Mouse (Mus musculus): ENCODE measurements around the gene Gys2. TPM values are rescaled to one million over a fixed set of nuclear protein-coding genes. Genes with fewer than 3 reads are reported as not detected.

Gys2 gene
- polyA plus RNA-seq, 1 experiment from 2014 or later = 0.12 TPM

DNA sequence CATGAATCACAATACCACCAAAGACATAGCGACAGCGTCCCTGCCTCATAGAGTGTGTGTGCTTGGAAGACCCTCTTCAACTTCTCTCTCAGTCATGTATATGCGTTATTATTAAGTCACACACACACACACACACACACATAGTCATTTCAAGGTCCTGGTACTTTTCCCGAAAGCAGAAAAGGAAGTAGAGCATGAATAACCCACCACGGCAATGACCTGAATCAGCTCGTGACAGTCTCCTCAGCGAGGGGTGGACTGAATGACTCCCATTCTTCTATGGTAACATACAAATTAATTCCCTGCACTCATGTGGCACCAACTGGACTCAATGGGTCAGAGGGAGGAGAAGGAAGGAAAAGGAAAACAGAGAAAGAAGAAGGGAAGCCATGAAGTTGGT lies 47.9 kb downstream of the Gys2 start:
- 73% methylated on average over 7 of the region's 7 CpGs for WGBS
- H3K4me1 ChIP-seq (ENCODE audit: control insufficient read depth, insufficient read depth, low read length) = no peaks in the 10 kb centered on the region
- no peaks in the 10 kb centered on the region for H3K36me3 ChIP-seq (ENCODE audit: control insufficient read depth, insufficient read depth, low read length)
- H3K4me2 ChIP-seq = no peak overlapping the region
- no peak overlapping the region for H3K9ac ChIP-seq (ENCODE audit: low read length)
- no peaks in the 10 kb centered on the region for H3K27me3 ChIP-seq (ENCODE audit: control insufficient read depth, insufficient read depth, low read length)
- no peak overlapping the region for H3K27ac ChIP-seq (ENCODE audit: low read depth, low read length)
- ATAC-seq (ENCODE audit: low FRiP score) = no peak
- H3K9me3 ChIP-seq (ENCODE audit: control insufficient read depth, low read length) = no peaks in the 10 kb centered on the region
- DNase-seq (ENCODE audit: low spot score, missing footprints) = no peak
- no peak overlapping the region for H3K4me3 ChIP-seq (ENCODE audit: low read depth, low read length)

DNA sequence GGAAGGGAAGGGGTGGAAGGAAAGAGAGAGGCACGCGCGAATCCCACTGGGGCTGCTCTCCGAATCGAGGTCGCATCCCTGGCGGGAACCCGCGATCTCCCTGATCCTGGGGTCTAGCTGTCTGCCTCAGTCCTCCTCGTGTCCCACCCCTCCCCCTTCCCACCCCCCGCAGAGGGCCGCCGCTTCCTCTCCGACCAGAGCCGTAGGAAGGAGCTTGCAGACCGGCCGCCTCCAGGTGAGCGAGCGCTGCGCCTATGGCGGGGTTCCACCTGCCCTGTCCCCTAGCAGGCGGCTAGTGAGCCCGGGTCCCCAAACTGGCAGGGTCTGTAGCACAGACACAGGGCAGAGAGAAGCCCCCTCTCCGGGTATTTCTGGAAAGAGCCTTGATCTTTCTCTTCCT lies 58.3 kb downstream of the Gys2 start:
- Histone ChIP-seq H3K4me1 (ENCODE audit: control insufficient read depth, insufficient read depth, low read length) (peaks cover 8% of the 10 kb centered on the region), H3K27me3 (ENCODE audit: control insufficient read depth, insufficient read depth, low read length) (peaks cover 8% of the 10 kb centered on the region), H3K4me3 (ENCODE audit: low read depth, low read length) (peak overlapping the region; percentile 36), H3K9ac (ENCODE audit: low read length) (peak overlapping the region; percentile 57), H3K27ac (ENCODE audit: low read depth, low read length) (no peak overlapping the region), H3K36me3 (ENCODE audit: control insufficient read depth, insufficient read depth, low read length) (no peaks in the 10 kb centered on the region), H3K9me3 (ENCODE audit: control insufficient read depth, low read length) (no peaks in the 10 kb centered on the region), H3K4me2 (peak overlapping the region; percentile 60)
- ATAC-seq (ENCODE audit: low FRiP score) = peak; percentile 45; the same call in 1 of the 2 replicates
- DNase-seq (ENCODE audit: low spot score, missing footprints) = peak; percentile 87
- WGBS = 5% methylated on average over 23 of the region's 24 CpGs

DNA sequence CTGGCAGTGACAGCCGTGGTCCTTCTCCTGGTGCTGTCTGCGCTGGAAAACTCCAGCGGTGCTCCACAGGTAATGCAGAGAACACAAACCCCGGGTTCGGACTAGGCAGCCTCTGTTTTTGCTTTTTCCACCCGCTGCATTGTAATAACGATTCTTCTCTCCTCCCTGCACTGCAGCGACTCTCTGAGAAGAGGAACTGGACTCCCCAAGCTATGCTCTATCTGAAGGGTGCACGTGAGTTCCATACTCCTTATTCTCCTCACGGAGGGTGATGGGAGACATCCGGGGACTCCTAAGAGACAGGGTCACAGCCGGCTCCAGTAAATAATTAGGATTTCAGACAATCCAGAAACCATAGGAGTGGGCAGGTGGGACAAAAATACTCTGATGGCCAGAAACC lies 59.1 kb downstream of the Gys2 start:
- WGBS = 9% methylated on average over 12 of the region's 12 CpGs
- peak; percentile 30; the same call in 1 of the 2 replicates for ATAC-seq (ENCODE audit: low FRiP score)
- peaks cover 8% of the 10 kb centered on the region for H3K27me3 ChIP-seq (ENCODE audit: control insufficient read depth, insufficient read depth, low read length)
- no peak overlapping the region; the same call in 1 of the 2 replicates for H3K4me3 ChIP-seq (ENCODE audit: low read depth, low read length)
- DNase-seq (ENCODE audit: low spot score, missing footprints) = no peak
- H3K27ac ChIP-seq (ENCODE audit: low read depth, low read length) = no peak overlapping the region
- no peaks in the 10 kb centered on the region for H3K36me3 ChIP-seq (ENCODE audit: control insufficient read depth, insufficient read depth, low read length)
- H3K4me1 ChIP-seq (ENCODE audit: control insufficient read depth, insufficient read depth, low read length) = peaks cover 8% of the 10 kb centered on the region
- H3K4me2 ChIP-seq = 0 out of 2 replicates have a peak overlapping the region, but pooled peaks have one; percentile 60
- H3K9ac ChIP-seq (ENCODE audit: low read length) = no peak overlapping the region
- H3K9me3 ChIP-seq (ENCODE audit: control insufficient read depth, low read length) = no peaks in the 10 kb centered on the region

DNA sequence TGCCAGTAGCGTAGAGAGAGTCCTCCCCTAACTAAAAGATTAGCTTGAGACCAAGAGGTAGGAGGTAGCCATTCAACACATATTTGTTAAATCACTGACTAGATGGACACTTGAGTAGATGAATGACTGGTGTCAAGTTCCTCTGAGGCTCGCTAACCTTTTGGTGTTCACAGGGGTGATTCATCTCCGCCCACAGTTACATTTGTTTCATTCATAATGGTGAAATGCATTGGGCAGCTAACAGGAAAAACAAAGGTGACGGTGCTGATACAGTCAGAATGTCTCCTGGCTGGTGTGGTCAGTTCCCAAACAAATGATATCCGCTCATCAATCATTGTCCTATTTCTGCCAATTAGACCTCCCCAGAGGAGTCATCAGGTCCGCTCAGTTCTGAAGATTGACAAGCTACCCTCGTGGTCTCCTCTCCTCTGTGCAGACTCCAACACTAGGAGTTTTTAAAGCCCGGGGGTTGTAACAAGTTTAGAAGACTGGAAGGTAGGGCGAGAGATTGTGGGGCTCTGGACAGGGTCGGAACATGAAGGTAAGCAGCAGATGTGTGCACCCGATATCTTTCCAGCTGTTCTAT lies 59.9 kb downstream of the Gys2 start, which contains the start of gene Spx:
Spx (plus strand) TSS at position 536 of the 586 bp plus-strand sequence.
- WGBS = 74% methylated on average over 11 of the region's 11 CpGs
- Histone ChIP-seq H3K9ac (ENCODE audit: low read length) (peak within 1 kb of the TSS; percentile 57; the same call in 1 of the 2 replicates), H3K9me3 (ENCODE audit: control insufficient read depth, low read length) (no peaks in the 10 kb centered on the region), H3K27ac (ENCODE audit: low read depth, low read length) (no peak within 1 kb of the TSS), H3K36me3 (ENCODE audit: control insufficient read depth, insufficient read depth, low read length) (no peaks in the 10 kb centered on the region), H3K27me3 (ENCODE audit: control insufficient read depth, insufficient read depth, low read length) (peaks cover 8% of the 10 kb centered on the region), H3K4me1 (ENCODE audit: control insufficient read depth, insufficient read depth, low read length) (peaks cover 8% of the 10 kb centered on the region), H3K4me2 (peak within 1 kb of the TSS; percentile 60), H3K4me3 (ENCODE audit: low read depth, low read length) (peak within 1 kb of the TSS; percentile 36; the same call in 1 of the 2 replicates)
- no peak for DNase-seq (ENCODE audit: low spot score, missing footprints)
- ATAC-seq (ENCODE audit: low FRiP score) = no peak

DNA sequence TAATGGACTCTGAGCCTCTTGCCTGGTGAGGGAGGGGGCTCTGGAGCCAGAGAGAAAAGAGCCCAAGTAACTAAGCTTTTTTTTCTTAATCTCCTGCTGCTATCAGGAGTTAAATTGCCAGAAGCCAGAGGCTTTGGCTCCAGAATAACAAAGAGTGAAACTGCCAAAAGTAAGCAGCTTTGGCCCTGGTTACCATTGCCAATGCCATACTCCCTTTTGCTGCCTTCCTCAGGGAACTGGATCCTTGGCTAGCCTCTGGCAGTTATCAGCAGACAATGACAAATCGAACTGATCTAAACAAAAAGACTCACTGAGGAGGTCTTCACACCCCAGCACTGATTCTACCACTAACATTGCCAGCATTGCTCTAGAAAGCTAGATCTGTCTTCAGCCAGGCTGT lies 61.8 kb downstream of the Gys2 start:
- Histone ChIP-seq H3K36me3 (ENCODE audit: control insufficient read depth, insufficient read depth, low read length) (no peaks in the 10 kb centered on the region), H3K9me3 (ENCODE audit: control insufficient read depth, low read length) (no peaks in the 10 kb centered on the region), H3K9ac (ENCODE audit: low read length) (no peak overlapping the region), H3K4me1 (ENCODE audit: control insufficient read depth, insufficient read depth, low read length) (peaks cover 8% of the 10 kb centered on the region), H3K27ac (ENCODE audit: low read depth, low read length) (no peak overlapping the region), H3K4me2 (no peak overlapping the region), H3K27me3 (ENCODE audit: control insufficient read depth, insufficient read depth, low read length) (peaks cover 8% of the 10 kb centered on the region), H3K4me3 (ENCODE audit: low read depth, low read length) (no peak overlapping the region)
- WGBS = 7% methylated on average over 1 of the region's 1 CpGs
- no peak for DNase-seq (ENCODE audit: low spot score, missing footprints)
- peak; percentile 27; the same call in 1 of the 2 replicates for ATAC-seq (ENCODE audit: low FRiP score)

DNA sequence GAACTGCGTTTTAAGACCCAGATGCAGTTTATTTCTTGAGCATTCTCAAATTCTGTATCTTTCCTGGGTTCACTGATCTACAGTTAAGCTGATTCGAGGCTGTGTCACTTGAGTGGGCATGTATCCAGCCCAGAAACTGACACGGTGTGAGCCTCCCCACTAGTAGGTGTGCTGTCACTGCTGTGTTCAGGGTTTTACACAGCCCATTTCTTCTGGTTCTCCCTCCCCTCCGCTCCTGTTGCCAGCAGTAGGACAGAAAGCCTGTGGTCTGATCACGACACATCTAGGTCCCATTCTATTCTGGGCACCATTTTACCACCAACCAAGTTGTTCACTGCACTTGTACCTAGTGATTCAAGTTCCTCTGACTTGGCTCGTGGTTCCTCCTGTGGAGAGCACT lies 77.2 kb downstream of the Gys2 start:
- Histone ChIP-seq H3K9ac (ENCODE audit: low read length) (no peak overlapping the region), H3K27ac (ENCODE audit: low read depth, low read length) (no peak overlapping the region), H3K4me1 (ENCODE audit: control insufficient read depth, insufficient read depth, low read length) (no peaks in the 10 kb centered on the region), H3K36me3 (ENCODE audit: control insufficient read depth, insufficient read depth, low read length) (peaks cover 7% of the 10 kb centered on the region; the same call in 1 of the 2 replicates), H3K9me3 (ENCODE audit: control insufficient read depth, low read length) (no peaks in the 10 kb centered on the region), H3K27me3 (ENCODE audit: control insufficient read depth, insufficient read depth, low read length) (no peaks in the 10 kb centered on the region), H3K4me3 (ENCODE audit: low read depth, low read length) (no peak overlapping the region), H3K4me2 (no peak overlapping the region)
- DNase-seq (ENCODE audit: low spot score, missing footprints) (no peak), ATAC-seq (ENCODE audit: low FRiP score) (no peak)
- 91% methylated on average over 6 of the region's 6 CpGs for WGBS

DNA sequence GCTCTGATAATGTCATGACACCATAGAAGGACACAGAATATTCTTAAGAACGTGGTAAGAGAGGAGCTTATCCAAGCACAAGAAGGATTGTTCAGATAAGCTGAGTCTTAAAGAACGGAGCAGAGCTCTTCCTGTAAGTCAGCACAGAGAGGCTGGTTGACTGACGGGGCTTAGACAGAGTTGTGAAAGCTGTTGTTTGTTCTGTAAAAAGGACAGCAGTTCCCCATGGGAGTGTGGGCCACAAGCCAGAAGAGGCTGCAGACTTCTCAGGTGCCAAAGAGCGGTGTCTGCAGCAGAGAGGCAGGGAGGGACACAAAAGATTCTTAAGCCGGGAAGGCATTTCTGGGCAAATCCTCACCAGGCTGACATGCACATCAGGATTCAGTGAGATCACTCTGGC lies 78.2 kb downstream of the Gys2 start:
- Histone ChIP-seq H3K4me1 (ENCODE audit: control insufficient read depth, insufficient read depth, low read length) (no peaks in the 10 kb centered on the region), H3K4me3 (ENCODE audit: low read depth, low read length) (no peak overlapping the region), H3K27me3 (ENCODE audit: control insufficient read depth, insufficient read depth, low read length) (no peaks in the 10 kb centered on the region), H3K9ac (ENCODE audit: low read length) (no peak overlapping the region), H3K9me3 (ENCODE audit: control insufficient read depth, low read length) (no peaks in the 10 kb centered on the region), H3K36me3 (ENCODE audit: control insufficient read depth, insufficient read depth, low read length) (peaks cover 7% of the 10 kb centered on the region; the same call in 1 of the 2 replicates), H3K4me2 (no peak overlapping the region), H3K27ac (ENCODE audit: low read depth, low read length) (no peak overlapping the region)
- WGBS = 90% methylated on average over 5 of the region's 5 CpGs
- ATAC-seq (ENCODE audit: low FRiP score) (no peak), DNase-seq (ENCODE audit: low spot score, missing footprints) (no peak)

DNA sequence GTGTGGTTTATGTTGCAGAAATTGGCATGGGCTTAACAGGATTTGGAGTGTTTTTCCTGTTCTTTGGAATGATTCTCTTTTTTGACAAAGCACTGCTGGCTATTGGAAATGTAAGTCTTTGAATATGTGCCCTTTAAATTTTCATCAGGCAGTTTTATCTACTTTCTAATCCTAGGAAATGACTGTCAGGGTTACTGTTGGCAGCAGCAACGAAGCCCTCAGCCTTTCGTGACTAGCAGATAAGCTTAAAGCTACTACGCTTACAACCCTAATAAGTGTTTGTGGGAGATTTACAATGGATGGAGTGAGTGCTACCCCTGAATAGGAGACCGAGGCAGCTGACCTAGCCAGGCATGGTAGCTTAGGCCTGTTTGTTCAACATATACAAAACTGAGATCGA lies 80.6 kb downstream of the Gys2 start:
- Histone ChIP-seq H3K9me3 (ENCODE audit: control insufficient read depth, low read length) (no peaks in the 10 kb centered on the region), H3K36me3 (ENCODE audit: control insufficient read depth, insufficient read depth, low read length) (peaks cover 7% of the 10 kb centered on the region; the same call in 1 of the 2 replicates), H3K4me1 (ENCODE audit: control insufficient read depth, insufficient read depth, low read length) (peaks cover 7% of the 10 kb centered on the region), H3K4me3 (ENCODE audit: low read depth, low read length) (no peak overlapping the region), H3K4me2 (no peak overlapping the region), H3K9ac (ENCODE audit: low read length) (no peak overlapping the region), H3K27me3 (ENCODE audit: control insufficient read depth, insufficient read depth, low read length) (no peaks in the 10 kb centered on the region), H3K27ac (ENCODE audit: low read depth, low read length) (no peak overlapping the region)
- DNase-seq (ENCODE audit: low spot score, missing footprints) = no peak
- ATAC-seq (ENCODE audit: low FRiP score) = no peak
- WGBS = 90% methylated on average over 5 of the region's 5 CpGs

DNA sequence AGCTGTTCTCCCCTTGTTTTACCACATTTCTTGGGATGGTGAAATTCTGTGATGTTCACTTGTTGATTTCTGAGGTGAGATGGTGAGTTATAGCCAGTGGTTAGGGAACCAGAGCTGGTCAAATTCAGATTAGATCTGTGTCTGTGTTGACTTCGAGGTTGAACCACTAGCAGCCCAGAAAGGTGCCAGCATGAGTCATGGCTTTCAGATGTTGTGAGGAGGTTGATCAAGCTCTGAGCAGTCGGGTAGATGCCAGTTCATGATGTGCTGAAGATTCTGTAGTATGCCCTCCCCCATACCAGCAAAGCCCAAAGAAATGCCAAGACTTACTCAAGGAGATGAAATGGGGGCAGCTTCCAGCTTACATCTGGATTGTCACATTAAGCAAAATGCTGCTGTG lies 83.8 kb downstream of the Gys2 start:
- H3K27ac ChIP-seq (ENCODE audit: low read depth, low read length) = no peak overlapping the region
- DNase-seq (ENCODE audit: low spot score, missing footprints) (no peak), ATAC-seq (ENCODE audit: low FRiP score) (no peak)
- no peak overlapping the region for H3K4me2 ChIP-seq
- no peak overlapping the region for H3K4me3 ChIP-seq (ENCODE audit: low read depth, low read length)
- H3K36me3 ChIP-seq (ENCODE audit: control insufficient read depth, insufficient read depth, low read length) = 0 out of 2 replicates have a peak, but pooled peaks cover 2% of the 10 kb centered on the region
- no peaks in the 10 kb centered on the region for H3K27me3 ChIP-seq (ENCODE audit: control insufficient read depth, insufficient read depth, low read length)
- no peaks in the 10 kb centered on the region for H3K9me3 ChIP-seq (ENCODE audit: control insufficient read depth, low read length)
- WGBS = 90% methylated on average over 2 of the region's 2 CpGs
- no peak overlapping the region for H3K9ac ChIP-seq (ENCODE audit: low read length)
- peaks cover 13% of the 10 kb centered on the region for H3K4me1 ChIP-seq (ENCODE audit: control insufficient read depth, insufficient read depth, low read length)
